Mouse (Mus musculus) hindbrain, embryonic 11.5 days (tissue): ENCODE data around the gene Cdh23. TPM values are rescaled to one million over a fixed set of nuclear protein-coding genes. Genes with fewer than 3 reads are reported as not detected.
"Not testable (repeated sequence)": the region's sequence is repeated elsewhere in the genome, so short reads cannot be mapped to it uniquely, and the experiment has no call there.

ENCODE experiments used
- ATAC-seq: fragments of 200-750 bp; cut with Nextera tagmentation; 2 replicates; pipeline ENCODE4 v1.8.0; 2017; ENCODE audit warnings: mild to moderate bottlenecking, moderate TSS enrichment, moderate library complexity; ENCODE audit not compliant: low FRiP score
- DNase-seq: peaks from one replicate; pipeline ENCODE4 v3.0.0-alpha.2; 2015; ENCODE audit warnings: low spot score
- H3K27ac ChIP-seq: fragments of 300-500 bp; sonication (generic); 2 replicates; pipeline ENCODE4 v1.5.1; 2014; ENCODE audit warnings: mild to moderate bottlenecking, low read depth, low read length
- H3K27me3 ChIP-seq: fragments of 300-500 bp; sonication (generic); 2 replicates; pipeline ENCODE4 v1.6.1; 2014; ENCODE audit warnings: mild to moderate bottlenecking, low read length, moderate library complexity, mixed read lengths; ENCODE audit not compliant: control insufficient read depth, insufficient read depth
- H3K36me3 ChIP-seq: fragments of 300-500 bp; sonication (generic); 2 replicates; pipeline ENCODE4 v1.6.1; 2014; ENCODE audit warnings: mild to moderate bottlenecking, low read length, moderate library complexity, mixed read lengths; ENCODE audit not compliant: control insufficient read depth, insufficient read depth
- H3K4me1 ChIP-seq: fragments of 300-500 bp; sonication (generic); replicated peaks from 2 replicates; pipeline ENCODE4 v1.6.1; 2014; ENCODE audit warnings: low read length, mixed read lengths; ENCODE audit not compliant: control insufficient read depth, insufficient read depth
- H3K4me2 ChIP-seq: fragments of 300-500 bp; sonication (generic); replicated peaks from 2 replicates; pipeline ENCODE4 v1.6.1; 2014; ENCODE audit warnings: mild to moderate bottlenecking, low read depth, low read length
- H3K4me3 ChIP-seq: fragments of 300-500 bp; sonication (generic); 2 replicates; pipeline ENCODE4 v1.5.1; 2014; ENCODE audit warnings: low read depth, low read length
- H3K9ac ChIP-seq: fragments of 300-500 bp; sonication (generic); 2 replicates; pipeline ENCODE4 v1.6.1; 2014; ENCODE audit warnings: low read depth, low read length
- H3K9me3 ChIP-seq: fragments of 300-500 bp; sonication (generic); 2 replicates; pipeline ENCODE4 v1.6.1; 2016; ENCODE audit warnings: low read length; ENCODE audit not compliant: control insufficient read depth
- WGBS: fragments of 180-500 bp; shearing (Covaris S2); extraction: QIAGEN DNeasy Blood & Tissue Kit; methylation state at CpG from one replicate; pipeline ENCODE4 v1.1.7; 2014; 5-methylcytosine and 5-hydroxymethylcytosine counted together
- polyA plus RNA-seq: library from polyadenylated mRNA; unstranded; fragments of >200 nt; fragmentation: Nextera tagmentation; extraction: Ambion mirVana; gene quantifications from 2 replicates; pipeline ENCODE4 v1.2.1, GENCODE M21; 2014

Cdh23 gene
- polyA plus RNA-seq = 0.28 and 1.6 TPM in 2 replicates

DNA sequence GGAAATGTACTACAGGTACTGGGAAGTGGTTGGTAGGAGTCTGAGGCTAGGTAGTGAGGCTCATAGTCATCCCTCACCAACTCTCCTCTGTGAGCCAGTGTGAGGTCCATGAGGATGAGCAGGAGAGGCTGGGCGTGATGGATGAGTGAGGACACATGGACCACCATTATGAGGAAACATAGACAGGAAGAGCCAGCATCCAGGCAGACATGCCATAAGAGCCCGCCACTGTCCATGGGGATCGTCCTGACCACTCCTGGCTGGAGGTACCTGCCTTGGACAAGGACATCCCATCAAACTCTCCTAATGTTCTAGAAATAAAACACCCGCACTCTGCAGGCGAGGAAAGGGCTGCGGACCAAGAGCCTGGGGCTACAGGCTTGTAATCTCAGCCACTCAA lies at the start of gene Cdh23:
Gene Cdh23 (minus strand): TSS at position 101 of the 400 bp plus-strand sequence.
- ATAC-seq (no peak), DNase-seq (no peak)
- no peak within 1 kb of the TSS for H3K4me2 ChIP-seq
- H3K27ac ChIP-seq = no peak within 1 kb of the TSS
- H3K4me3 ChIP-seq = no peak within 1 kb of the TSS
- H3K4me1 ChIP-seq = no peaks in the 10 kb centered on the region
- 89% methylated on average over 6 of the region's 6 CpGs for WGBS
- no peaks in the 10 kb centered on the region for H3K9me3 ChIP-seq
- H3K27me3 ChIP-seq = no peaks in the 10 kb centered on the region
- H3K36me3 ChIP-seq = no peaks in the 10 kb centered on the region
- H3K9ac ChIP-seq = no peak within 1 kb of the TSS

DNA sequence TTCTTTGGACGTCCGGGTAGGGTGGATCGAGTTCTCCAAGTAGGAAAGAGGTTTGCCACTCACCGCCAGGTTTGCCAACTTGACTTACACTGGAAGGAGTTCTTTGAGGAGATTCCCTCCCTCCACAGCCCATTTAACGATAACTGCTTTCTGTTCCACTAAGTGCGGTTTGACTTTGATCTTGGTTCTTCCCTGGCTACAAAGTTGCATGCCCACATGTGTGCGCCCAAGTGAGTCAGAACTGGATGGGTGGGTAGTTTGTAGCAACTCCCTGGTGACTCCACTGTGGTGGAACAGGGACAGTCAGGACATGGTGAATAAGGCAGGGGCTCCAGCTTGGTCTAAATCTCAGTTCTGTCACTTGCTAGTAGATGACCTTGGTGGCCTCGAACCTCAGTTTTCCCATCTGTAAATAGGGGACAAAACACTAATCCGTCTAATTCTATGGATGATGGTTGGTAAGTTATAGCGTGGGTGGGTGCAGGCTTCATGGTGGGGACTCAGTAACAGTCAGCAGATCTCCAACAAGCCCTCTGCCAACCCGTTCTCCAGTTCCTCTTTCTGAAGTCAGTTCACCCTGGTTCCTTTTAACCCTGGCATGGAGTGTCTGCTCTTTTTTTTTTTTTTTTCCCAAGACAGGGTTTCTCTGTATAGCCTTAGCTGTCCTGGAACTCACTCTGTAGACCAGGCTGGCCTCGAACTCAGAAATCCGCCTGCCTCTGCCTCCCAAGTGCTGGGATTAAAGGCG lies 48.4 kb upstream of the Cdh23 start:
- no peak overlapping the region for H3K4me3 ChIP-seq
- H3K27me3 ChIP-seq = no peaks in the 10 kb centered on the region
- no peak for ATAC-seq
- no peaks in the 10 kb centered on the region; the same call in 1 of the 2 replicates for H3K36me3 ChIP-seq
- DNase-seq = no peak
- WGBS = 89% methylated on average over 13 of the region's 14 CpGs
- no peaks in the 10 kb centered on the region for H3K9me3 ChIP-seq
- H3K4me2 ChIP-seq = no peak overlapping the region
- H3K4me1 ChIP-seq = no peaks in the 10 kb centered on the region; the same call in 1 of the 2 replicates
- no peak overlapping the region for H3K9ac ChIP-seq
- H3K27ac ChIP-seq = no peak overlapping the region

DNA sequence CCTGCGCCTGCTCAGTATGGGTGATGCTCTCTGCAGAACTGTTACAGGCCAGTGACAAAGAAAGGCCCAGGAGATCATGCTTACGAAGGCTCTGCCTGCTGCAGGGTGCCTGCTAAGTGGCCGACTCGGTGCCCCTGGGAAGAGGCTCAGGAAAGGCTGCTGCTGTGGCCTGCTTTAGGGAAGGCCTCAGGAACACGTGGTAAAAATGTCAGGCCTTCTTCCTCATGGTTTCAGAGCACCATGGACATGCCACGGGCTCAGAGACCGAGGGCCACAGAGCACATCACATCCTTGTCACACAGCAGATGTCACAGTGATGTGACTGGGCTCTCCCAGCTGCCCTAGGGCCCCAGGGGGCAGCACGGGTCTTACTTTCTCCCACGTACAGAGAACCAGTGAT lies 47.4 kb upstream of the Cdh23 start:
- no peak overlapping the region for H3K9ac ChIP-seq
- H3K4me2 ChIP-seq = no peak overlapping the region
- WGBS = 54% methylated on average over 9 of the region's 9 CpGs
- DNase-seq (no peak), ATAC-seq (no peak)
- no peak overlapping the region for H3K4me3 ChIP-seq
- H3K9me3 ChIP-seq = no peaks in the 10 kb centered on the region
- H3K36me3 ChIP-seq = no peaks in the 10 kb centered on the region
- H3K27ac ChIP-seq = no peak overlapping the region
- no peaks in the 10 kb centered on the region; the same call in 1 of the 2 replicates for H3K4me1 ChIP-seq
- H3K27me3 ChIP-seq = no peaks in the 10 kb centered on the region

DNA sequence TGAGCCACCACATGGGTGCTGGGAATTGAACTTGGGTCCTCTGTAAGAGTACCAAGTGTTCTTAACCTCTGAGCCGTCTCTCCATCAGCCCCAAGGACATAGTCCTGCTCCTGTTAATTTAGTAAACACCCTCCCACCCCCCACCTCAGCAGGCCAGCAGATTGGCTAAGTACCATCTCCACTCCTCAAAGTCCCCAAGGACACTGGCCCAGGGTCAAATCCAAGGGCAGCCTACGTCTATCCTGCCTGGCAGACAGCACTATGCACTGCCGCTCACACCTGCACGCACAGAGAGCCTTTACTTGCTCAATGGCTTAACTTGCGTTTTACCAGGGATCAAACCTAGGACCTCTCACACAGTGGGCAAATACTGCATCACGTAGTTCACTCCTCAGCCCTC lies 46.7 kb upstream of the Cdh23 start:
- H3K27me3 ChIP-seq = no peaks in the 10 kb centered on the region
- H3K36me3 ChIP-seq = no peaks in the 10 kb centered on the region
- 79% methylated on average over 6 of the region's 6 CpGs for WGBS
- no peaks in the 10 kb centered on the region for H3K9me3 ChIP-seq
- no peak overlapping the region for H3K9ac ChIP-seq
- no peaks in the 10 kb centered on the region; the same call in 1 of the 2 replicates for H3K4me1 ChIP-seq
- DNase-seq (no peak), ATAC-seq (no peak)
- no peak overlapping the region for H3K4me3 ChIP-seq
- no peak overlapping the region for H3K27ac ChIP-seq
- no peak overlapping the region for H3K4me2 ChIP-seq

DNA sequence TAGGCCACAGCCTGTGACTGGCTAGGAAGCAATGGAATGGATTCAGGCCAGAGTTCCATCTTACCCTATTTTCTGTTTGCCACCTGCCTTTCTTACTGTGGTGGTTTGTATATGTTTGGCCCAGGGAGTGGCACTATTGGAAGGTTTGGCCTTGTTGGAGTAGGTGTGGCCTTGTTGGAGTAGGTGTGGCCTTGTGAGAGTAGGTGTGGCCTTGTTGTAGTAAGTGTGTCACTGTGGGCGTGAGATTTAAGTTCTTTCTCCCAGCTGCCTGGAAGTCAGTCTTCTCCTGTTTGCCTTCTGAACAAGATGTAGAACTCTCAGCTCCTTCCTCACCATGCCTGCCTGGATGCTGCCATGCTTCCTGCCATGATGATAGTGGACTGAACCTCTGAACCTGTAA lies 46.0 kb upstream of the Cdh23 start:
- not testable (repeated sequence) for H3K9ac ChIP-seq, ATAC-seq, H3K36me3 ChIP-seq, H3K4me1 ChIP-seq, DNase-seq, H3K27ac ChIP-seq, H3K4me2 ChIP-seq, H3K9me3 ChIP-seq, H3K4me3 ChIP-seq, H3K27me3 ChIP-seq
- 70% methylated on average over 1 of the region's 1 CpGs for WGBS

DNA sequence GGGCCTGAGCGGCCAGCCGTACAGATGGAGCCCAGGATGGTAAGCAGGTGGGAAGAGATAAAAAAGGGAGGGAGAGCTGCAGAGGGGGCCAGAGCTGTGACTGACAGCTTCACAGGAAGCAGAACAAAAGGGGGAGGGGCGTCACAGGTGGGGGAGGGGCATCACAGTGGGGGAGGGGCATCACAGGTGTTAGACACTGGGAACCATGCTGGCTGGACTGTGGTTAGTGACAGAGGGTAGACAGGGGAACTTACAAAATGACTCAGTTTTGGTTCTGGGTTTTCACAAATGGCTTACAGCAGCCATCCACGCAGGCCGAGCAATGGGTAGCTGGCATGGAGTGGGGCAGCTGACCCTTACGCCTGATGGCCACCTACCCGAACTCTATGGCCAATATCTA lies 45.1 kb upstream of the Cdh23 start:
- H3K27me3 ChIP-seq = no peaks in the 10 kb centered on the region
- no peak overlapping the region for H3K27ac ChIP-seq
- WGBS = 88% methylated on average over 6 of the region's 7 CpGs
- H3K9me3 ChIP-seq = no peaks in the 10 kb centered on the region
- no peak overlapping the region for H3K9ac ChIP-seq
- no peak overlapping the region for H3K4me2 ChIP-seq
- DNase-seq = no peak
- H3K36me3 ChIP-seq = no peaks in the 10 kb centered on the region
- H3K4me3 ChIP-seq = no peak overlapping the region
- H3K4me1 ChIP-seq = no peaks in the 10 kb centered on the region
- ATAC-seq = no peak

DNA sequence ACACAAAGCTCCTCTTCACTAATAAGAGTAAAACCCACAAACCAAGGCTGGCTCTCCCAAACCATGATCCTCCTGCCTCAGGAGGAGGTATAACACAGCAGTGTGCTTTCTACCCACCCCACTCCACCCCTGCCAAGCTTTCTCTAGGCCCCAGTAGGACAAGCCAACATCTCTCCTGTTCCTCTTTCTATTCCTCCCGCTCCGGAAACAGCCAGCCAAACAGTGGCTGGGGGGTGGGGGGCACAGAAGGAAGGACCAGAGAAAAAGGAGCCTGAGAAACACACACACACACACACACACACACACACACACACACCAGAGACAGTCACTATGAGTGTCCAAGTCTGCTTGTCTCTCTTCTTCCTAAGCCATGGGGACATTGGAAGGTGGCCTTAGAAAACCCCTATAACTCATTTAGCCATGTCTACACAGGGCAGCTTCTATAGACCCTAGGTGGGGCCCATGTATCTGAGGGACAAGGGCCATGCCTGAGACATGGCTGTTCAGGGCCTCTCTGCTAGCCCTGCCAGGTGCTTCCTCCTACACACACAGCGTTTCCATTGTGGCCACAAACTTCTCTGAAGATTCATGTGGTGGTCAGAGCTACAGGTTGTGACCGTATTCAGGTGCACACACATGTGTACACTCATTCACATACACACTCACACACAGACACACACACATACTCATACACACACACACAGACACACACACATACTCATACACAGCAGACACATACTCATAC lies 43.5 kb upstream of the Cdh23 start:
- Histone ChIP-seq H3K9me3 (no peaks in the 10 kb centered on the region), H3K4me2 (no peak overlapping the region), H3K4me3 (no peak overlapping the region), H3K4me1 (no peaks in the 10 kb centered on the region), H3K27me3 (no peaks in the 10 kb centered on the region), H3K27ac (no peak overlapping the region), H3K9ac (no peak overlapping the region), H3K36me3 (no peaks in the 10 kb centered on the region)
- 91% methylated on average over 4 of the region's 4 CpGs for WGBS
- DNase-seq = no peak
- no peak for ATAC-seq

DNA sequence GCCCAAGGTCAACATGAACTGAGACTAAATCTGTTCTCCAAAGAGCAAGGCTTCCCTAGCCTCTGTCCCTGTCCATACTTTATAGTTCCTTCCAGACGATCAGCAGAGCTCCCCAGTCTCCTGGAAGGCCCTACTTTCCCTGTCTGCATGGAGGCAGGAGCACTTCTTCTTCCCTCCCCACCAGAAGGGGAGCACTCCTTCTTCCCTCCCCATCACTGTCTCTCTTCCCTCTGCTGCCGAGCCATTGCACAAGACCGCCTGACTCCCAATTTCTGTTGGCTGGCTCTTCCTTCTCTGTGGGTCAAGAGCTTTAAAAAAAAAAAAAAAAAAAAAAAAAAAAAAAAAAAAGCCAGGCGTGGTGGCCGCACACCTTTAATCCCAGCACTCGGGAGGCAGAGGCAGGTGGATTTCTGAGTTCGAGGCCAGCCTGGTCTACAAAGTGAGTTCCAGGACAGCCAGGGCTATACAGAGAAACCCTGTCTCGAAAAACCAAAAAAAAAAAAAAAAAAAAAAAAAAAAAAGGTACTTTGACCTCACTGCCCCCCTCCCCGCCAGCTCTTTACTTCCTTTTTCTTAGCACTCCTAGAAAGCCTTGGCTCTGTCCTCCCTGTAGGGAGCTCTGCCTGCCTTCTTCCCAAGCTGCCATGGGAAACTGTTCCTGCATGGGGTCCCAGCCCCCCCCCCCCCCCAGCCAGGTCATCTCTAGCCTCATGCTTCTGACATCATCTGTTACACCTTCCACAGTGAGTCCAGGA lies 41.8 kb upstream of the Cdh23 start:
- no peak overlapping the region for H3K9ac ChIP-seq
- H3K27me3 ChIP-seq = no peaks in the 10 kb centered on the region
- H3K9me3 ChIP-seq = no peaks in the 10 kb centered on the region
- H3K36me3 ChIP-seq = no peaks in the 10 kb centered on the region
- H3K27ac ChIP-seq = no peak overlapping the region
- no peak for DNase-seq
- ATAC-seq = no peak
- WGBS = 88% methylated on average over 8 of the region's 9 CpGs
- H3K4me1 ChIP-seq = no peaks in the 10 kb centered on the region
- no peak overlapping the region for H3K4me2 ChIP-seq
- H3K4me3 ChIP-seq = no peak overlapping the region
